12 mouse cellular contexts compared by ENCODE assay signal in genomic region chr10:111073851-111074430, GRCm38 (mm10).
DNase-seq lines count a peak whose midpoint lies in the region; ATAC-seq and TF ChIP-seq lines count a peak whose summit lies in the region.
"Had no signal": no experiment of that assay in that cellular context is flagged by ENCODE, and none has a peak within 500 bp of the region (broad histone marks: within the 10 kb centered on the region; RNA-seq: fewer than 3 reads in every experiment).

No protein-coding gene starts in this region.

- intact Hi-C loops in heart, postnatal 14 days (cut with DNase I) = no loop called here
- intact Hi-C loops in left cerebral cortex, postnatal 14 days (cut with DNase I) = no loop called here

- WGBS in stomach, embryonic 16.5 days = 59% methylated on average over 5 of the region's 5 CpGs
- 70% methylated on average over 5 of the region's 5 CpGs for WGBS in stomach, postnatal 0 days
- WGBS in lung, embryonic 15.5 days = 53% methylated on average over 5 of the region's 5 CpGs
- WGBS in hindbrain, postnatal 0 days = 75% methylated on average over 5 of the region's 5 CpGs

- no peak overlapping the region for H3K9ac ChIP-seq in stomach, embryonic 16.5 days (ENCODE audit: low read length)
- no peak overlapping the region for H3K9ac ChIP-seq in stomach, postnatal 0 days (ENCODE audit: low read length)
- no peak overlapping the region for H3K9ac ChIP-seq in lung, embryonic 15.5 days
- no peak overlapping the region for H3K9ac ChIP-seq in hindbrain, postnatal 0 days (replicated peaks; ENCODE audit: low read length)
- H3K9ac ChIP-seq: embryonic facial prominence, embryonic 13.5 days; midbrain, embryonic 12.5 days had no signal

- H3K27me3 ChIP-seq in stomach, embryonic 16.5 days (ENCODE audit: control insufficient read depth, insufficient read depth, low read length) = no peaks in the 10 kb centered on the region
- H3K27me3 ChIP-seq in stomach, postnatal 0 days (ENCODE audit: control insufficient read depth, insufficient read depth, low read length) = no peaks in the 10 kb centered on the region
- no peaks in the 10 kb centered on the region for H3K27me3 ChIP-seq in lung, embryonic 15.5 days
- no peaks in the 10 kb centered on the region for H3K27me3 ChIP-seq in hindbrain, postnatal 0 days (ENCODE audit: insufficient read depth, low read length)

- 0 out of 2 replicates have a peak, but pooled peaks cover 4% of the 10 kb centered on the region for H3K4me1 ChIP-seq in stomach, embryonic 16.5 days (ENCODE audit: control insufficient read depth, insufficient read depth, low read length)
- H3K4me1 ChIP-seq in stomach, postnatal 0 days (replicated peaks; ENCODE audit: control insufficient read depth, insufficient read depth) = no peaks in the 10 kb centered on the region
- no peaks in the 10 kb centered on the region for H3K4me1 ChIP-seq in lung, embryonic 15.5 days
- H3K4me1 ChIP-seq in hindbrain, postnatal 0 days (ENCODE audit: insufficient read depth, low read length) = no peaks in the 10 kb centered on the region

- peak; percentile 50; the same call in 1 of the 2 replicates for ATAC-seq in stomach, embryonic 16.5 days (ENCODE audit: insufficient read depth, low FRiP score)
- ATAC-seq in stomach, postnatal 0 days (ENCODE audit: low FRiP score, low TSS enrichment) = no peak
- ATAC-seq in lung, embryonic 15.5 days (ENCODE audit: borderline replicate concordance, extremely low read depth, low FRiP score, low TSS enrichment) = no peak
- ATAC-seq in hindbrain, postnatal 0 days = no peak
- ATAC-seq: hindbrain, embryonic 16.5 days had no signal

- H3K36me3 ChIP-seq in stomach, embryonic 16.5 days (ENCODE audit: control insufficient read depth, insufficient read depth, low read length) = no peaks in the 10 kb centered on the region
- no peaks in the 10 kb centered on the region for H3K36me3 ChIP-seq in stomach, postnatal 0 days (ENCODE audit: control insufficient read depth, insufficient read depth, low read length)
- no peaks in the 10 kb centered on the region for H3K36me3 ChIP-seq in lung, embryonic 15.5 days
- H3K36me3 ChIP-seq in hindbrain, postnatal 0 days (ENCODE audit: insufficient read depth, low read length) = no peaks in the 10 kb centered on the region
- H3K36me3 ChIP-seq: embryonic facial prominence, embryonic 13.5 days; midbrain, embryonic 12.5 days had no signal

- no peak overlapping the region for H3K4me3 ChIP-seq in stomach, embryonic 16.5 days (replicated peaks; ENCODE audit: low read length)
- no peak overlapping the region for H3K4me3 ChIP-seq in stomach, postnatal 0 days (ENCODE audit: low read depth, low read length)
- H3K4me3 ChIP-seq in lung, embryonic 15.5 days = no peak overlapping the region
- H3K4me3 ChIP-seq in hindbrain, postnatal 0 days (ENCODE audit: low read length) = no peak overlapping the region
- H3K4me3 ChIP-seq: embryonic facial prominence, embryonic 13.5 days; midbrain, embryonic 12.5 days had no signal

- no peak for TF ChIP-seq EP300 in stomach, postnatal 0 days (optimal IDR thresholded peaks at IDR 0.05)

- no peak for TF ChIP-seq CTCF in stomach, postnatal 0 days (IDR thresholded peaks at IDR 0.05; ENCODE audit: low read depth)
- no peak for TF ChIP-seq CTCF in hindbrain, postnatal 0 days (IDR thresholded peaks at IDR 0.05; ENCODE audit: low read depth)

- H3K27ac ChIP-seq in stomach, embryonic 16.5 days (ENCODE audit: low read length) = 0 out of 2 replicates have a peak overlapping the region, but pooled peaks have one; percentile 6
- no peak overlapping the region for H3K27ac ChIP-seq in stomach, postnatal 0 days (replicated peaks)
- peak overlapping the region; percentile 27; the same call in 1 of the 2 replicates for H3K27ac ChIP-seq in lung, embryonic 15.5 days
- no peak overlapping the region for H3K27ac ChIP-seq in hindbrain, postnatal 0 days
- H3K27ac ChIP-seq: embryonic facial prominence, embryonic 13.5 days; midbrain, embryonic 12.5 days had no signal

- H3K9me3 ChIP-seq in stomach, embryonic 16.5 days (replicated peaks; ENCODE audit: control insufficient read depth, low read length) = no peaks in the 10 kb centered on the region; the same call in 1 of the 2 replicates
- H3K9me3 ChIP-seq in stomach, postnatal 0 days (ENCODE audit: control insufficient read depth, low read length) = no peaks in the 10 kb centered on the region
- H3K9me3 ChIP-seq in lung, embryonic 15.5 days = no peaks in the 10 kb centered on the region
- no peaks in the 10 kb centered on the region for H3K9me3 ChIP-seq in hindbrain, postnatal 0 days (ENCODE audit: low read length)
- H3K9me3 ChIP-seq: embryonic facial prominence, embryonic 13.5 days; midbrain, embryonic 12.5 days had no signal

- DNase-seq in stomach, postnatal 0 days (ENCODE audit: low spot score) = no peak
- DNase-seq in heart, postnatal 14 days = peak; percentile 19 to 21
- DNase-seq in MN1 (ENCODE audit: low spot score) = no peak
- no peak for DNase-seq in hindbrain, postnatal 0 days (ENCODE audit: low spot score)
- no peak for DNase-seq in left cerebral cortex, postnatal 14 days (ENCODE audit: low spot score in 2 of 2)
- DNase-seq: cerebellum, adult 11 months; thymus, adult 2 months had no signal

- H3K4me2 ChIP-seq in stomach, embryonic 16.5 days (ENCODE audit: low read depth, low read length) = no peak overlapping the region
- H3K4me2 ChIP-seq in stomach, postnatal 0 days (replicated peaks; ENCODE audit: low read depth) = no peak overlapping the region
- H3K4me2 ChIP-seq in lung, embryonic 15.5 days = no peak overlapping the region
- no peak overlapping the region for H3K4me2 ChIP-seq in hindbrain, postnatal 0 days (ENCODE audit: low read depth, low read length)
- H3K4me2 ChIP-seq: embryonic facial prominence, embryonic 13.5 days had no signal

Comparison
In these comparisons a context has a peak if more than half of its experiments do, and no peak if none do; other contexts are left out.
1. H3K27ac ChIP-seq: peak in stomach, embryonic 16.5 days (single experiment) and lung, embryonic 15.5 days (single experiment); none in stomach, postnatal 0 days (single experiment) and hindbrain, postnatal 0 days (single experiment).
2. DNase-seq: peak in heart, postnatal 14 days (2 of 2); none in stomach, postnatal 0 days (single experiment), MN1 (single experiment), hindbrain, postnatal 0 days (single experiment) and left cerebral cortex, postnatal 14 days (0 of 2).